Mouse (Mus musculus) heart, embryonic 14.5 days (tissue): Measurements from ENCODE around the gene Hsf5. TPM values are rescaled to one million over a fixed set of nuclear protein-coding genes. Genes with fewer than 3 reads are reported as not detected.

ENCODE experiments used
- ATAC-seq: fragments of 200-750 bp; cut with Nextera tagmentation; 2 replicates; pipeline ENCODE4 v1.8.0; 2017; ENCODE audit warnings: low read depth, moderate TSS enrichment; ENCODE audit not compliant: insufficient number of reproducible peaks, insufficient read depth, low FRiP score
- H3K27ac ChIP-seq, 2 experiments: fragments of 200-500 bp in 1 of 2; fragments of 300-500 bp in 1 of 2; sonication (generic) in 1 of 2; replicated peaks in 1 of 2; 2 replicates each; pipeline ENCODE4 v1.5.1; 2012 to 2014; ENCODE audit warnings: low read depth in 2 of 2, low read length in 2 of 2, control low read depth in 1 of 2, mild to moderate bottlenecking in 1 of 2, mixed read lengths in 1 of 2; ENCODE audit not compliant: control insufficient read depth in 1 of 2, insufficient read depth in 1 of 2
- H3K27me3 ChIP-seq: fragments of 300-500 bp; sonication (generic); 2 replicates; pipeline ENCODE4 v1.6.1; 2014; ENCODE audit warnings: mild to moderate bottlenecking, low read length, control low read depth; ENCODE audit not compliant: control insufficient read depth, insufficient read depth
- H3K36me3 ChIP-seq: fragments of 300-500 bp; sonication (generic); 2 replicates; pipeline ENCODE4 v1.6.1; 2014; ENCODE audit warnings: mild to moderate bottlenecking, control low read depth, low read length, mixed read lengths; ENCODE audit not compliant: control insufficient read depth, insufficient read depth
- H3K4me1 ChIP-seq, 2 experiments: fragments of 200-500 bp in 1 of 2; fragments of 300-500 bp in 1 of 2; sonication (generic) in 1 of 2; 2 replicates each; pipeline ENCODE4 v1.6.1; 2012 to 2014; ENCODE audit warnings: low read length in 2 of 2, control low read depth in 1 of 2, mixed read lengths in 1 of 2; ENCODE audit not compliant: control insufficient read depth in 2 of 2, insufficient read depth in 2 of 2
- H3K4me2 ChIP-seq: fragments of 300-500 bp; sonication (generic); 2 replicates; pipeline ENCODE4 v1.6.1; 2014; ENCODE audit warnings: mild to moderate bottlenecking, low read length
- H3K4me3 ChIP-seq, 2 experiments: fragments of 200-500 bp in 1 of 2; fragments of 300-500 bp in 1 of 2; sonication (generic) in 1 of 2; 2 replicates each; pipeline ENCODE4 v1.5.1; 2012 to 2014; ENCODE audit warnings: low read length in 2 of 2, mild to moderate bottlenecking in 2 of 2, control low read depth in 1 of 2, low read depth in 1 of 2, moderate library complexity in 1 of 2; ENCODE audit not compliant: control insufficient read depth in 1 of 2, insufficient read depth in 1 of 2
- H3K9ac ChIP-seq: fragments of 300-500 bp; sonication (generic); 2 replicates; pipeline ENCODE4 v1.6.1; 2014; ENCODE audit warnings: mild to moderate bottlenecking, low read length
- H3K9me3 ChIP-seq: fragments of 300-500 bp; sonication (generic); 2 replicates; pipeline ENCODE4 v1.6.1; 2016; ENCODE audit warnings: low read length, control low read depth; ENCODE audit not compliant: control insufficient read depth
- WGBS: fragments of 180-500 bp; shearing (Covaris S2); extraction: QIAGEN DNeasy Blood & Tissue Kit; methylation state at CpG from one replicate; pipeline ENCODE4 v1.1.7; 2014; 5-methylcytosine and 5-hydroxymethylcytosine counted together
- polyA plus RNA-seq: library from polyadenylated mRNA; unstranded; fragments of >200 nt; fragmentation: Nextera tagmentation; extraction: Ambion mirVana; gene quantifications from 2 replicates; pipeline ENCODE4 v1.2.1, GENCODE M21; 2014

Gene Hsf5
- polyA plus RNA-seq, 1 experiment from 2014 or later, result 0.15 TPM

GRCm38 (mm10) chr11:87600322-87600853, 16.6 kb upstream of the Hsf5 start:
- H3K9me3 ChIP-seq, result no peaks in the 10 kb centered on the region

GRCm38 (mm10) chr11:87602234-87602633, 14.7 kb upstream of the Hsf5 start:
- H3K9me3 ChIP-seq, result no peaks in the 10 kb centered on the region
- H3K4me2 ChIP-seq, result no peak overlapping the region
- no peak for ATAC-seq
- H3K4me3 ChIP-seq, result no peak overlapping the region
- no peak overlapping the region for H3K27ac ChIP-seq
- peaks cover 100% of the 10 kb centered on the region for H3K36me3 ChIP-seq
- H3K4me1 ChIP-seq, result no peaks in the 10 kb centered on the region
- WGBS, result 96% methylated on average over 9 of the region's 9 CpGs
- H3K27me3 ChIP-seq, result no peaks in the 10 kb centered on the region
- H3K9ac ChIP-seq, result no peak overlapping the region

More at GRCm38 (mm10) chr11:87600322-87600853, 16.6 kb upstream of the Hsf5 start:
- Histone ChIP-seq H3K4me3 (no peak overlapping the region), H3K27ac (no peak overlapping the region), H3K4me1 (peaks cover 6 to 10% of the 10 kb centered on the region in 2 experiments), H3K27me3 (no peaks in the 10 kb centered on the region), H3K4me2 (no peak overlapping the region), H3K36me3 (peaks cover 88% of the 10 kb centered on the region), H3K9ac (no peak overlapping the region)
- 84% methylated on average over 10 of the region's 10 CpGs for WGBS
- ATAC-seq, result no peak

GRCm38 (mm10) chr11:87603571-87603970, 13.4 kb upstream of the Hsf5 start:
- H3K9me3 ChIP-seq, result no peaks in the 10 kb centered on the region
- H3K9ac ChIP-seq, result no peak overlapping the region
- peaks cover 100% of the 10 kb centered on the region for H3K36me3 ChIP-seq
- ATAC-seq, result no peak
- H3K4me3 ChIP-seq, result no peak overlapping the region
- no peaks in the 10 kb centered on the region for H3K4me1 ChIP-seq
- 93% methylated on average over 2 of the region's 2 CpGs for WGBS
- no peak overlapping the region for H3K27ac ChIP-seq
- no peaks in the 10 kb centered on the region for H3K27me3 ChIP-seq
- no peak overlapping the region for H3K4me2 ChIP-seq

- Histone ChIP-seq H3K27ac (no peak overlapping the region), H3K27me3 (no peaks in the 10 kb centered on the region), H3K4me1 (no peaks in the 10 kb centered on the region), H3K36me3 (peaks cover 100% of the 10 kb centered on the region), H3K4me2 (no peak overlapping the region), H3K9me3 (no peaks in the 10 kb centered on the region), H3K4me3 (no peak overlapping the region), H3K9ac (no peak overlapping the region)
- ATAC-seq, result no peak
- 89% methylated on average over 7 of the region's 7 CpGs for WGBS
Measured at GRCm38 (mm10) chr11:87609264-87609663, 7.7 kb upstream of the Hsf5 start.

GRCm38 (mm10) chr11:87611547-87611946, 5.4 kb upstream of the Hsf5 start:
- H3K27me3 ChIP-seq, result no peaks in the 10 kb centered on the region
- no peak for ATAC-seq

GRCm38 (mm10) chr11:87613972-87614371, 3.0 kb upstream of the Hsf5 start:
- Histone ChIP-seq H3K27me3 (no peaks in the 10 kb centered on the region), H3K9me3 (no peaks in the 10 kb centered on the region), H3K27ac (no peak overlapping the region), H3K36me3 (peaks cover 96% of the 10 kb centered on the region), H3K4me3 (no peak overlapping the region), H3K4me2 (no peak overlapping the region), H3K4me1 (no peaks in the 10 kb centered on the region), H3K9ac (no peak overlapping the region)
- 87% methylated on average over 7 of the region's 7 CpGs for WGBS
- ATAC-seq, result no peak

More at GRCm38 (mm10) chr11:87611547-87611946, 5.4 kb upstream of the Hsf5 start:
- 86% methylated on average over 9 of the region's 9 CpGs for WGBS
- Histone ChIP-seq H3K4me1 (no peaks in the 10 kb centered on the region), H3K4me3 (no peak overlapping the region), H3K9me3 (no peaks in the 10 kb centered on the region), H3K4me2 (no peak overlapping the region), H3K36me3 (peaks cover 100% of the 10 kb centered on the region), H3K9ac (no peak overlapping the region), H3K27ac (no peak overlapping the region)

- Histone ChIP-seq H3K36me3 (peaks cover 85% of the 10 kb centered on the region), H3K4me1 (no peaks in the 10 kb centered on the region), H3K27ac (no peak overlapping the region), H3K4me3 (no peak overlapping the region), H3K9ac (no peak overlapping the region), H3K27me3 (no peaks in the 10 kb centered on the region), H3K9me3 (no peaks in the 10 kb centered on the region), H3K4me2 (no peak overlapping the region)
- ATAC-seq, result no peak
- WGBS, result 93% methylated on average over 5 of the region's 5 CpGs
Measured at GRCm38 (mm10) chr11:87615551-87615950, 1.4 kb upstream of the Hsf5 start.

GRCm38 (mm10) chr11:87615952-87616351, 1.0 kb upstream of the Hsf5 start:
- peaks cover 81% of the 10 kb centered on the region for H3K36me3 ChIP-seq
- no peak overlapping the region for H3K4me3 ChIP-seq
- H3K27me3 ChIP-seq, result no peaks in the 10 kb centered on the region
- no peaks in the 10 kb centered on the region for H3K4me1 ChIP-seq
- ATAC-seq, result no peak
- no peaks in the 10 kb centered on the region for H3K9me3 ChIP-seq
- H3K9ac ChIP-seq, result no peak overlapping the region
- no peak overlapping the region for H3K4me2 ChIP-seq
- H3K27ac ChIP-seq, result no peak overlapping the region
- 93% methylated on average over 2 of the region's 2 CpGs for WGBS
